Mouse (Mus musculus) testis, postnatal 14 days (tissue): ENCODE data around the gene Maml2.

ENCODE experiments used
- DNase-seq: peaks from one replicate; pipeline ENCODE4 v3.0.0; 2021; ENCODE audit warnings: low spot score

The Maml2 gene

GRCm38 (mm10) chr9:13566154-13566885, 268.6 kb downstream of the Maml2 start:
- DNase-seq, result no peak

GRCm38 (mm10) chr9:13569023-13569422, 271.3 kb downstream of the Maml2 start:
- no peak for DNase-seq

- DNase-seq, result no peak
These were observed 275.1 kb downstream of the Maml2 start for GRCm38 (mm10) chr9:13572847-13573246.

DNA sequence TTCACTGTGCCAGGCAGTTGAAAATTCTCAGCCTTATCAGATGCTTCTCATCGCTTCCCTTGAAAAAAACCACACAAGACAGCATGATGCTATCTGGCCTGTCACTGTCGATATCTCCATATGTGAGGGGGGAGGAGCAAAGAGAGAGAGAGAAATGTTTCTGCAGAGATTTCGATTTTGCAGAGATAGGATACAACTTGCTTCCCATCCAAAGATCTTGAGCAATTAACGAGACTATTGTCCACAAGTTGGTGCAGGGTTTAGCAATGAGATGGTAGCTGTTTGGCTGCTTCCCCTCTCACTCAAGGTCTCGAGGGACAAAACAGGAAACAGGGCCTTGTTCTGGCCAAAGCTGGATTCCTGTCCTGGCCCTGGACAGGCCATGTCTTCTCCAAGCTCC, 276.3 kb downstream of the Maml2 start:
- DNase-seq, result no peak

GRCm38 (mm10) chr9:13574913-13575312, 277.2 kb downstream of the Maml2 start:
- no peak for DNase-seq

DNA sequence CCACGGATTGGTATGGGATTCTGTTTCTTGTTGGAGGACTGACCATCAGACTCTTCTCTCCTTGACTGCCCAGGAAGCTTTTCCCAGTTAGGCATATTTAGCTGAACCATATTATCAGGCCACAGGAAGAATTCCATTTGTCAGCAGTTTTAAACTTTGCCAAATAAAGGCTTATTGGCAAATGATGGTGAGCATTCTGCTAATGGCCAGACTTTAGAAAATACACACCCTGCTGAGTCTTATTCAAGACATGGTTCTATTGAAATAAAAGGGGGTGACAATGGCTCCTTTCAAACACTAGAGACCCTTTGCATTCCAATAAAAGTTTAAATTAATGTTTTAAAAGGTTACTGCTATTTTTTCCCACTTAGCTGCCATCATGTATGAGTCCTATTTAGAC, 279.4 kb downstream of the Maml2 start:
- no peak for DNase-seq

DNA sequence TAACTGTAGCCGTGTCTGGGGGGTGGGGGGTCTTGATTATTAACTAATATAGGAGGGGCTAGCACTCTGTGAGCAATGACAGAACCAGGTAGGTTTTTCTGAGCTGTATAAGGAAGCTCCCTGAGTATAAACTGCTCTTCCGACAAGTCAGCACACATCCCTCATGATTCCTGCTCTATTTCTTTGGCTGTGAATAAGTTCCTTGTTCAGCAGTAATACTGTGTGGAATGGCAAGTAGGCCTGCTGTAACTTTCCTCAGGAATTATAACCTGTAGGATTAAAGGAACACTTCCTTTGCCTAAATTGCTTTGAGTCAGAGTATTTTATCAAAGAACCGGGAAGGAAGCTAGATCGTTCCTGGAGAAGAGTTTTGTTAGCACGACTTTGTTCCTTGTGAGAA, 283.4 kb downstream of the Maml2 start:
- DNase-seq, result no peak

DNA sequence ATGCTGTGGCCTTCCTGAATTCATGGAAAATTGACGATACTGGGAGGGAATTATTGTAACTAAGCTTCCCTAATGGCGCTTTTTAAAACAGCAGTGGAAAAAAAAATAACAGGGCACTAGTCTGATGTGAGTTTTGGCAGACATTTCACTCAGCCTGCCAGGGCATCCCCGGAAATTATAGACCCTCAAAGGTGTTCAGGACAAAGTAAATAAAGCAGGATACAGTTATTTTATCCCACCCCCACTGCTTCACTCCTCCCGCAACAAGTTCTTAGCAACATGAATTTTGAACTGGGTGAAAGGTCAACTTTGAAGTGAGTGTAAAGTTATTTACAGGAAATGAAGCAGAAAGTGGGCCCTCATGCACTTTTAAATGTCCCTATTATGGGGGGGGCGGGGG, 286.2 kb downstream of the Maml2 start:
- DNase-seq, result no peak

DNA sequence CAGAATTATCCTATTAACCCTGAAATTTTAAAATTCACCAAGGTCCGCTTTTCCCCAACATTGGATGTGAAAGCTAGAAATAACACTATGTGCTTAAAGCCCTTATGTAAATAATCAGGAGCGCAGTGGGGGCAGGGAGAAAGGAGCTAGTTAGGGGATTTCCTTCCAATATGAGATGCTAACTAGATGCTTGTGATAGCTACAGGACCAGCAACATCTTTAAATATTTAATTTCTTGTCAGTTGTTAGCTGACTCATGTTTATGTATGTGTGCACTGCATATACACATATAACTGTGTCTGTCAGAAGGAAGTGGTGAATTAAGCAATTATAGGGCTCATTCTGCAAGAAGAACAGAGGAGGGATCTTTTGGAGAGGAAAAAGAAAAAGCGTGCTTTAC, 286.7 kb downstream of the Maml2 start:
- DNase-seq, result no peak

GRCm38 (mm10) chr9:13587085-13587933, 289.6 kb downstream of the Maml2 start:
- DNase-seq, result no peak

GRCm38 (mm10) chr9:13588786-13589185, 291.0 kb downstream of the Maml2 start:
- DNase-seq, result no peak

- DNase-seq, result no peak
These were observed 294.9 kb downstream of the Maml2 start for GRCm38 (mm10) chr9:13592701-13593100.

GRCm38 (mm10) chr9:13597736-13598135, 300.0 kb downstream of the Maml2 start:
- no peak for DNase-seq

- DNase-seq, result no peak
These were observed 301.0 kb downstream of the Maml2 start for GRCm38 (mm10) chr9:13598596-13599333.

- no peak for DNase-seq
These were observed 301.5 kb downstream of the Maml2 start for GRCm38 (mm10) chr9:13599334-13599614.

- no peak for DNase-seq
These were observed 302.0 kb downstream of the Maml2 start for GRCm38 (mm10) chr9:13599800-13600199.

DNA sequence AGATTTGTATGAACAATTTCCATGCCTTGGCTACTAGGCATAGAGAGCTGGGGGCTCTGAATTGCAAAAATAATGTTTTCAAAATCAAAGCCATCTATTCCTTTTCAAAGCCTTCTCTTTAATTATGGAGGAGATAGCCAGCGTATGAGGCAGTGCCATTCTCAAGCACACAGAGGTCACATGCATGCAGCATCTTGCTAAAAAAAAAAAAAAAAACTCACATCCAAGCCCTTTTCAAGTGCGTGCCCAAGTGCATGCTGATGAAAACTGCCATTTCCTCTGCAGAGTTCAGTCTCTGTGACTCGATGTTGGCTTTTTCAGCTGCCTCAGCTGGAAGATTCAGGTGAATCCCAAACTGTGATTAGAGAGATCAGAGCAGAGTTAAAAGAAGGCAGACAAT, 304.0 kb downstream of the Maml2 start:
- DNase-seq, result no peak

- no peak for DNase-seq
These were observed 305.9 kb downstream of the Maml2 start for GRCm38 (mm10) chr9:13603533-13604143.

DNA sequence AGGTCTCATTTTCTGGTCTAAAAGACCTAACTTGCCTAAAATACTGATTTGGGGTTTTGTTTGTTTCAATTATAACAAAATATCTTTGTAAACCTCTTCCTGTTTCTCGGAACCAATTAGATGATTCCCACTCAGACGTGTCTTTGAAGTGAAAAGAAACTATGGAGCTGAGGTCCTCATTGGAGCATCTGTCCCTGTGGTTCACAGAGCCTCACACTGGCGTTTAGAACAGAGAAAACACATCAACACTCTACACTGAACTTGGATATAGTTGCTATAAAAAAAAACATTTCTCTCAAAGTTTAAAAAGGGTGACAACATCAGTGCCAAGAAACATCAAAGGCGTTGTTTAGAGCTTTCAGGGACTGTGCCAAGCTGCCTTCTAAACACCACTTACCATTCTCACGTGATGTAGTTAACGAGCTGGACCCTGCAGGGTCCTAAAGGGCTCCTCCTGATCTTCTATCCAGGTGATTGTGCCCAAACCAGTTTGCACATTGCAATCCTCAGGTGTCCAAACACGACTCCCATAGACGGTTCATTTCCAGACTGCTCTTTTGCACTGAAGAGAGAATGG, 309.9 kb downstream of the Maml2 start:
- DNase-seq, result no peak

- no peak for DNase-seq
These were observed 310.8 kb downstream of the Maml2 start for GRCm38 (mm10) chr9:13608532-13609071.

DNA sequence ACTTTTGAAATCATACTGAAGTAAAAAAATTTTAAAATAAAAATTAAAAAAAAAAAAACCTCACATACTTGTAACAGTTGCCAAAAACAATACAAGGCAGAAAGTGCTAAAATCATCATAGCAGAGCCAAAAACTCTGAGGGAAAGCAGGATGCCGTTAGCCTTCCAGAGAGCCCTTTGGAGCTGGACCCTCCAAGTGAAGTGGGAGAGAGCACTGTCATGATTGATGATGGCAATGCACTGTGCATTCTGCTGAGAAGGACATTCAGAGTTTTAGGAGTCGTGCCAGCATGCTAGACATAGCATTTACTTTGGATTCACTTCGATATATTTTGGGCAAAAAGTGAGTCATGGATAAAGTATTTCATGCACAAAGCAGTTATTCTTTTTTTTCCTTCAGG, 313.8 kb downstream of the Maml2 start:
- no peak for DNase-seq

- DNase-seq, result no peak
These were observed 314.6 kb downstream of the Maml2 start for GRCm38 (mm10) chr9:13612371-13612770.
